Mouse (Mus musculus) C3H10T1/2 (cell line): ENCODE measurements around the gene Il6ra. TPM values are rescaled to one million over a fixed set of nuclear protein-coding genes. Genes with fewer than 3 reads are reported as not detected.

Experiments
- polyA plus RNA-seq, 2 experiments: library from polyadenylated mRNA; unstranded; fragments of >200 nt; fragmentation: generic; extraction: Trizol; gene quantifications; one replicate each; pipeline ENCODE4 v1.2.1; 2012; ENCODE audit warnings: missing spikeins in 2 of 2

The Il6ra gene
- 1 to 10 TPM in 1 of 2 experiments, under 1 TPM in 1; 0.46 to 1.2 TPM for polyA plus RNA-seq

GRCm38 (mm10) chr3:89912543-89913391 lies at the start of gene Il6ra:
Gene Il6ra, minus strand, starts transcription at chr3:89913196.

GRCm38 (mm10) chr3:89830815-89831591 lies 82.0 kb downstream of the Il6ra start, which contains the start of gene She:
Gene She, plus strand, starts transcription at chr3:89831370.

Other genes with a start within 250 kb of the Il6ra start
- 10 to 100 TPM in 1 of 2 experiments, 1 to 10 TPM in 1; 2.9 to 17.3 TPM for gene Adar, start 198.2 kb downstream of the Il6ra start, polyA plus RNA-seq
- under 1 TPM; 0.21 to 0.30 TPM for gene Chrnb2, start 148.6 kb downstream of the Il6ra start, polyA plus RNA-seq
- 10 to 100 TPM; 17.2 to 41.9 TPM for gene Ube2q1, start 139.6 kb downstream of the Il6ra start, polyA plus RNA-seq
- gene She, start 81.8 kb downstream of the Il6ra start, polyA plus RNA-seq = not detected
- 10 to 100 TPM in 1 of 2 experiments, 1 to 10 TPM in 1; 5.9 to 28.1 TPM for gene Atp8b2, start 50.3 kb upstream of the Il6ra start, polyA plus RNA-seq
- gene Hax1, start 85.6 kb upstream of the Il6ra start, polyA plus RNA-seq = 100 to 1,000 TPM; 159 to 178 TPM
- gene 4933434E20Rik, start 138.4 kb upstream of the Il6ra start, polyA plus RNA-seq = 10 to 100 TPM; 11.8 to 48.9 TPM
- 10 to 100 TPM; 33.7 to 88.6 TPM for gene Ubap2l, start 139.4 kb upstream of the Il6ra start, polyA plus RNA-seq
- gene Tpm3, start 159.5 kb upstream of the Il6ra start, polyA plus RNA-seq = 100 to 1,000 TPM; 187 to 204 TPM
- gene Nup210l, start 190.9 kb upstream of the Il6ra start, polyA plus RNA-seq = under 1 TPM; 0.05 to 0.50 TPM